Comparison of ENCODE assay signal across 16 mouse cellular contexts in genomic region chr6:128103874-128104273, GRCm38 (mm10). TPM values are rescaled to one million over a fixed set of nuclear protein-coding genes. Genes with fewer than 3 reads are reported as not detected.
DNase-seq lines count a peak whose midpoint lies in the region; ATAC-seq lines count a peak whose summit lies in the region.
"Had no signal": no experiment of that assay in that cellular context is flagged by ENCODE, and none has a peak within 500 bp of the region (broad histone marks: within the 10 kb centered on the region; RNA-seq: fewer than 3 reads in every experiment).

No protein-coding gene starts in this region.

- no peaks in the 10 kb centered on the region for H3K9me3 ChIP-seq in heart, embryonic 15.5 days (replicated peaks)
- no peaks in the 10 kb centered on the region for H3K9me3 ChIP-seq in embryonic facial prominence, embryonic 14.5 days (ENCODE audit: control insufficient read depth, low read length)
- H3K9me3 ChIP-seq: embryonic facial prominence, embryonic 12.5 days; midbrain, embryonic 10.5 days; neural tube, embryonic 13.5 days had no signal

- no peak overlapping the region for H3K4me3 ChIP-seq in heart, embryonic 15.5 days
- no peak overlapping the region for H3K4me3 ChIP-seq in brown adipose tissue, adult 24 weeks (ENCODE audit: insufficient read depth, low read depth, low read length)
- H3K4me3 ChIP-seq in embryonic facial prominence, embryonic 14.5 days (ENCODE audit: low read depth, low read length), result no peak overlapping the region
- H3K4me3 ChIP-seq: embryonic facial prominence, embryonic 12.5 days; midbrain, embryonic 10.5 days; neural tube, embryonic 13.5 days had no signal

- H3K9ac ChIP-seq in heart, embryonic 15.5 days, result no peak overlapping the region
- H3K9ac ChIP-seq in embryonic facial prominence, embryonic 14.5 days (ENCODE audit: low read depth, low read length), result no peak overlapping the region
- H3K9ac ChIP-seq: embryonic facial prominence, embryonic 12.5 days; hindbrain, embryonic 14.5 days; liver, postnatal 0 days; neural tube, embryonic 13.5 days had no signal

- peaks cover 76% of the 10 kb centered on the region for H3K4me1 ChIP-seq in heart, embryonic 15.5 days (replicated peaks)
- peaks cover 31% of the 10 kb centered on the region for H3K4me1 ChIP-seq in brown adipose tissue, adult 24 weeks (ENCODE audit: control insufficient read depth, insufficient read depth, insufficient read length, low read length)
- H3K4me1 ChIP-seq in embryonic facial prominence, embryonic 14.5 days (ENCODE audit: control insufficient read depth, insufficient read depth, low read length), result peaks cover 60% of the 10 kb centered on the region

- WGBS in heart, embryonic 15.5 days, result 66% methylated on average over 5 of the region's 5 CpGs
- whole genome bisulfite sequencing in embryonic facial prominence, embryonic 14.5 days, result 74% methylated on average over 5 of the region's 5 CpGs

- no peaks in the 10 kb centered on the region for H3K27me3 ChIP-seq in heart, embryonic 15.5 days
- H3K27me3 ChIP-seq in embryonic facial prominence, embryonic 14.5 days (replicated peaks; ENCODE audit: control insufficient read depth, insufficient read depth, low read length), result no peaks in the 10 kb centered on the region
- H3K27me3 ChIP-seq: embryonic facial prominence, embryonic 12.5 days; neural tube, embryonic 13.5 days had no signal

- peak overlapping the region; percentile 41 for H3K27ac ChIP-seq in heart, embryonic 15.5 days
- H3K27ac ChIP-seq in brown adipose tissue, adult 24 weeks (replicated peaks; ENCODE audit: low read depth, low read length), result peak overlapping the region; percentile 54
- H3K27ac ChIP-seq in embryonic facial prominence, embryonic 14.5 days (replicated peaks; ENCODE audit: low read depth, low read length), result 0 out of 2 replicates have a peak overlapping the region, but pooled peaks have one; percentile 54
- H3K27ac ChIP-seq: hindbrain, embryonic 14.5 days; neural tube, embryonic 13.5 days had no signal

- H3K4me2 ChIP-seq in heart, embryonic 15.5 days, result no peak overlapping the region
- no peak overlapping the region for H3K4me2 ChIP-seq in embryonic facial prominence, embryonic 14.5 days (ENCODE audit: low read depth, low read length)
- H3K4me2 ChIP-seq: embryonic facial prominence, embryonic 12.5 days; hindbrain, embryonic 14.5 days; neural tube, embryonic 13.5 days had no signal

- no peak for ATAC-seq in heart, embryonic 15.5 days (replicated peaks; ENCODE audit: insufficient number of reproducible peaks, insufficient read depth, low FRiP score, low read depth)
- no peak for ATAC-seq in embryonic facial prominence, embryonic 14.5 days (ENCODE audit: low read depth)
- ATAC-seq: intestine, postnatal 0 days; liver, postnatal 0 days had no signal

- no peaks in the 10 kb centered on the region for H3K36me3 ChIP-seq in heart, embryonic 15.5 days
- H3K36me3 ChIP-seq in embryonic facial prominence, embryonic 14.5 days (ENCODE audit: control insufficient read depth, insufficient read depth, low read length), result no peaks in the 10 kb centered on the region
- H3K36me3 ChIP-seq: embryonic facial prominence, embryonic 12.5 days; G1E; midbrain, embryonic 10.5 days; neural tube, embryonic 13.5 days had no signal

- no peak for DNase-seq in heart, postnatal 36 days
- DNase-seq in kidney, postnatal 10 days, result peak; percentile 21
- DNase-seq in kidney, adult 18-20 months, result no peak
- no peak for DNase-seq in embryonic facial prominence, embryonic 14.5 days (ENCODE audit: low spot score)
- no peak for DNase-seq in left cerebral cortex, adult 11 months (ENCODE audit: low spot score)
- DNase-seq: cerebellum, adult 11-12 months; left cerebral cortex, postnatal 4 days; liver, postnatal 0 days had no signal

- intact Hi-C loops in heart, postnatal 36 days (cut with DNase I), result no loop called here

RNA-seq across cellular contexts. Expression of gene Tspan9, which starts 39.5 kb away (rescaled TPM):
- polyA plus RNA-seq in heart, embryonic 15.5 days (2015; fragmentation: Nextera tagmentation; extraction: Ambion mirVana), result 134 and 142 TPM in 2 replicates
- 100 to 1,000 TPM in 1 of 2 experiments, 10 to 100 TPM in 1; 80.9 to 113 TPM for total RNA-seq in heart, postnatal 36 days (2021)
- 7.5 and 8.8 TPM in 2 replicates for polyA plus RNA-seq in brown adipose tissue, adult 24 weeks (2012; ENCODE audit: insufficient read depth, insufficient read length, missing spikeins)
- polyA plus RNA-seq in embryonic facial prominence, embryonic 14.5 days (2014; fragmentation: Nextera tagmentation; extraction: Ambion mirVana), result 130 and 151 TPM in 2 replicates
- polyA plus RNA-seq: G1E had no signal

Comparison
In these comparisons a context has a peak if more than half of its experiments do, and no peak if none do; other contexts are left out.
1. RNA of gene Tspan9, which starts 39.5 kb away (polyA plus RNA-seq): 134 to 142 TPM in heart, embryonic 15.5 days and 130 to 151 TPM in embryonic facial prominence, embryonic 14.5 days; 7.5 to 8.8 TPM in brown adipose tissue, adult 24 weeks; every median in the first group is over 10 times any median in the second.
2. Peak in every context shown above with its lines, with median percentiles within 50 percentile points of each other: H3K27ac ChIP-seq.